Mouse (Mus musculus) thymus, adult 18-20 months (tissue): Measurements from ENCODE around the gene Gm28048.

Source experiments
- DNase-seq, 2 experiments: peaks; one replicate each; pipeline ENCODE4 v3.0.0; 2022; ENCODE audit warnings: mixed read lengths in 2 of 2

Gm28048 gene

DNA sequence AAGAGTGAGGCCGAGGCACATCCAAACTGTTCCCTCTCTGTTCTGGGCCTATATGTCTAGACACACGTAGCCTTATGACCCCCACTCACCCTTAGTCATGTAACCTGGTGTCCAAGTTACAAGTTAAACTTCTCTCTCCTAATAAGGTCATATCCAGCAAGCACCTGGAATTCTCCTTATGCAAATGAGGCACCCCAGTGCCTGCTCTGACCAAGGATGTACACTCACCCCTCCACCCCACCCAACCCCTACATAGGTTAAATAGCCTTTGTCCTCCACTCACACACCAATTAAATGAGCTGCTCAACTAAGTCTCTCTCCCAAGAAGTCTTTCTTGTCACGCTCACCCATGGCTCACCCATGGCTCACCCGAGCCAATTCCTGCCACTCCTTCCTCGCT, 190.2 kb downstream of the Gm28048 start:
- DNase-seq, result peak in 1 of 2 experiments; percentile 1

DNA sequence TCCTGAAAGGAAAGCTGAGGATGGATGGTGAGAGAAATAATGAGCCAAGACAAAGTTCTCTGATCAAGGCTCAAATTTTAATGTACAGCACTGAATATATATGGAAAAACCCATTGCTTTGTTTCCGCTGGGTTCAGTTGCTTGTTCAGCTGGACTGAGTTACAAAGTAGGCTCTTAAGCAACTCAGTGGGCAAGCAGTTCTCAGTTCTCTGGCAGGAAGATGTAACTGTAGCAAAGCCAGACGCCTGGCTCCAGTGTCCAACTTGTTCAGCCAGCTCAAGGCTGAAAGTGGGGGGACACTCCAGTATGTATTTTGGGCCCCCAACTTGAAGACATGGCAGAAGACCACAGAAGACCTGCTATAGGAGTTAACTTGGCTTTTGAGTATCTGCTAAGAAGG, 194.1 kb downstream of the Gm28048 start:
- no peak for DNase-seq
